Mouse (Mus musculus) hindbrain, embryonic 15.5 days (tissue): Measurements from ENCODE around the gene Zfp93. TPM values are rescaled to one million over a fixed set of nuclear protein-coding genes. Genes with fewer than 3 reads are reported as not detected.

Experiments
- ATAC-seq: fragments of 200-750 bp; cut with Nextera tagmentation; 2 replicates; pipeline ENCODE4 v1.8.0; 2017; ENCODE audit warnings: low read depth, moderate number of reproducible peaks, moderate TSS enrichment; ENCODE audit not compliant: low FRiP score
- H3K27ac ChIP-seq: fragments of 300-500 bp; sonication (generic); replicated peaks from 2 replicates; pipeline ENCODE4 v1.5.1; 2015; ENCODE audit warnings: mild to moderate bottlenecking, inconsistent platforms
- H3K27me3 ChIP-seq: fragments of 300-500 bp; sonication (generic); 2 replicates; pipeline ENCODE4 v1.6.1; 2015; ENCODE audit warnings: control low read depth, inconsistent platforms
- H3K36me3 ChIP-seq: fragments of 300-500 bp; sonication (generic); 2 replicates; pipeline ENCODE4 v1.6.1; 2015; ENCODE audit warnings: control low read depth, inconsistent platforms
- H3K4me1 ChIP-seq: fragments of 300-500 bp; sonication (generic); replicated peaks from 2 replicates; pipeline ENCODE4 v1.6.1; 2015; ENCODE audit warnings: control low read depth, inconsistent platforms
- H3K4me2 ChIP-seq: fragments of 300-500 bp; sonication (generic); 2 replicates; pipeline ENCODE4 v1.6.1; 2015; ENCODE audit warnings: moderate library complexity, mild to moderate bottlenecking, inconsistent platforms
- H3K4me3 ChIP-seq: fragments of 300-500 bp; sonication (generic); 2 replicates; pipeline ENCODE4 v1.5.1; 2015; ENCODE audit warnings: mild to moderate bottlenecking, inconsistent platforms
- H3K9ac ChIP-seq: fragments of 300-500 bp; sonication (generic); 2 replicates; pipeline ENCODE4 v1.6.1; 2015; ENCODE audit warnings: inconsistent platforms
- H3K9me3 ChIP-seq: fragments of 300-500 bp; sonication (generic); 2 replicates; pipeline ENCODE4 v1.6.1; 2016; ENCODE audit warnings: control low read depth, inconsistent platforms
- WGBS: fragments of 180-500 bp; shearing (Covaris S2); methylation state at CpG from one replicate; pipeline ENCODE4 v1.1.7; 2015; 5-methylcytosine and 5-hydroxymethylcytosine counted together
- polyA plus RNA-seq: library from polyadenylated mRNA; unstranded; fragments of >200 nt; fragmentation: Nextera tagmentation; extraction: Ambion mirVana; gene quantifications from 2 replicates; pipeline ENCODE4 v1.2.1, GENCODE M21; 2015

The Zfp93 gene
- polyA plus RNA-seq, 1 experiment from 2014 or later = 6.2 TPM

- Histone ChIP-seq H3K9ac (no peak overlapping the region), H3K9me3 (no peaks in the 10 kb centered on the region), H3K4me2 (no peak overlapping the region), H3K36me3 (peaks cover 59% of the 10 kb centered on the region), H3K27me3 (no peaks in the 10 kb centered on the region), H3K4me3 (no peak overlapping the region), H3K27ac (no peak overlapping the region), H3K4me1 (peaks cover 19% of the 10 kb centered on the region)
- 99% methylated on average over 7 of the region's 7 CpGs for WGBS
- no peak for ATAC-seq
These were observed 25.2 kb downstream of the Zfp93 start for GRCm38 (mm10) chr7:24295376-24295775.

- H3K36me3 ChIP-seq = peaks cover 51% of the 10 kb centered on the region
- no peak overlapping the region for H3K4me2 ChIP-seq
- peaks cover 26% of the 10 kb centered on the region for H3K4me1 ChIP-seq
- H3K9me3 ChIP-seq = no peaks in the 10 kb centered on the region
- H3K27ac ChIP-seq = no peak overlapping the region
- WGBS = 93% methylated on average over 7 of the region's 7 CpGs
- H3K4me3 ChIP-seq = no peak overlapping the region
- no peaks in the 10 kb centered on the region for H3K27me3 ChIP-seq
- ATAC-seq = no peak
- no peak overlapping the region for H3K9ac ChIP-seq
These were observed 26.2 kb downstream of the Zfp93 start for GRCm38 (mm10) chr7:24296386-24296785.

- Histone ChIP-seq H3K27me3 (no peaks in the 10 kb centered on the region), H3K27ac (0 out of 2 replicates have a peak overlapping the region, but pooled peaks have one; percentile 92), H3K4me2 (peak overlapping the region; percentile 88), H3K4me1 (peaks cover 26% of the 10 kb centered on the region), H3K9ac (0 out of 2 replicates have a peak overlapping the region, but pooled peaks have one; percentile 82), H3K36me3 (peaks cover 50% of the 10 kb centered on the region), H3K9me3 (no peaks in the 10 kb centered on the region), H3K4me3 (peak overlapping the region; percentile 78)
- 90% methylated on average over 15 of the region's 15 CpGs for WGBS
- ATAC-seq = no peak
These were observed 27.3 kb downstream of the Zfp93 start for GRCm38 (mm10) chr7:24297361-24298095.

GRCm38 (mm10) chr7:24298635-24298972 is 28.4 kb downstream of the Zfp93 start:
- Histone ChIP-seq H3K27ac (peak overlapping the region; percentile 92), H3K9ac (peak overlapping the region; percentile 82), H3K9me3 (no peaks in the 10 kb centered on the region), H3K36me3 (peaks cover 52% of the 10 kb centered on the region), H3K4me1 (peaks cover 26% of the 10 kb centered on the region), H3K27me3 (no peaks in the 10 kb centered on the region), H3K4me2 (peak overlapping the region; percentile 88), H3K4me3 (peak overlapping the region; percentile 78)
- 0% methylated on average over 12 of the region's 12 CpGs for WGBS
- peak; percentile 50 for ATAC-seq

GRCm38 (mm10) chr7:24298973-24299708 is 28.9 kb downstream of the Zfp93 start:
- peaks cover 26% of the 10 kb centered on the region for H3K4me1 ChIP-seq
- H3K4me3 ChIP-seq = peak overlapping the region; percentile 78
- H3K27ac ChIP-seq = peak overlapping the region; percentile 92
- H3K9me3 ChIP-seq = no peaks in the 10 kb centered on the region
- peaks cover 49% of the 10 kb centered on the region for H3K36me3 ChIP-seq
- peak overlapping the region; percentile 82 for H3K9ac ChIP-seq
- under 1% methylated on average over 46 of the region's 47 CpGs for WGBS
- H3K27me3 ChIP-seq = no peaks in the 10 kb centered on the region
- peak; percentile 92 for ATAC-seq
- peak overlapping the region; percentile 88 for H3K4me2 ChIP-seq

- Histone ChIP-seq H3K36me3 (peaks cover 41% of the 10 kb centered on the region), H3K27ac (peak overlapping the region; percentile 92), H3K4me2 (peak overlapping the region; percentile 88), H3K9me3 (no peaks in the 10 kb centered on the region), H3K27me3 (no peaks in the 10 kb centered on the region), H3K9ac (peak overlapping the region; percentile 82), H3K4me3 (peak overlapping the region; percentile 78), H3K4me1 (peaks cover 26% of the 10 kb centered on the region)
- under 1% methylated on average over 18 of the region's 18 CpGs for WGBS
- peak; percentile 53 for ATAC-seq
These were observed 29.7 kb downstream of the Zfp93 start for GRCm38 (mm10) chr7:24299823-24300481.

GRCm38 (mm10) chr7:24300771-24301282 is 30.6 kb downstream of the Zfp93 start, which contains the start of gene Zfp61:
Gene Zfp61, minus strand, starts transcription at chr7:24301232.
- peak; percentile 43; the same call in 1 of the 2 replicates for ATAC-seq

GRCm38 (mm10) chr7:24315726-24316566 is 45.7 kb downstream of the Zfp93 start:
- H3K4me3 ChIP-seq = peak overlapping the region; percentile 72
- no peak; the same call in 1 of the 2 replicates for ATAC-seq
- 28% methylated on average over 29 of the region's 29 CpGs for WGBS

More at GRCm38 (mm10) chr7:24300771-24301282, 30.6 kb downstream of the Zfp93 start, which contains the start of gene Zfp61:
- H3K4me1 ChIP-seq = peaks cover 26% of the 10 kb centered on the region
- H3K4me3 ChIP-seq = peak within 1 kb of the TSS; percentile 78
- no peaks in the 10 kb centered on the region for H3K9me3 ChIP-seq
- peak within 1 kb of the TSS; percentile 88 for H3K4me2 ChIP-seq
- H3K36me3 ChIP-seq = peaks cover 36% of the 10 kb centered on the region
- no peaks in the 10 kb centered on the region for H3K27me3 ChIP-seq
- H3K9ac ChIP-seq = peak within 1 kb of the TSS; percentile 82
- H3K27ac ChIP-seq = peak within 1 kb of the TSS; percentile 92
- 2% methylated on average over 13 of the region's 13 CpGs for WGBS

GRCm38 (mm10) chr7:24316567-24317092 is 46.4 kb downstream of the Zfp93 start, which contains the start of gene Zfp94:
Gene Zfp94, minus strand, starts transcription at chr7:24316666.
- ATAC-seq = peak; percentile 97
- H3K27ac ChIP-seq = peak within 1 kb of the TSS; percentile 87
- peak within 1 kb of the TSS; percentile 72 for H3K4me3 ChIP-seq
- peak within 1 kb of the TSS; percentile 73 for H3K9ac ChIP-seq
- H3K4me2 ChIP-seq = peak within 1 kb of the TSS; percentile 79
- no peaks in the 10 kb centered on the region for H3K9me3 ChIP-seq
- 1% methylated on average over 33 of the region's 33 CpGs for WGBS
- H3K36me3 ChIP-seq = peaks cover 5% of the 10 kb centered on the region; the same call in 1 of the 2 replicates
- H3K27me3 ChIP-seq = 0 out of 2 replicates have a peak, but pooled peaks cover 2% of the 10 kb centered on the region
- H3K4me1 ChIP-seq = peaks cover 17% of the 10 kb centered on the region

More at GRCm38 (mm10) chr7:24315726-24316566, 45.7 kb downstream of the Zfp93 start:
- Histone ChIP-seq H3K27me3 (0 out of 2 replicates have a peak, but pooled peaks cover 2% of the 10 kb centered on the region), H3K4me1 (peaks cover 17% of the 10 kb centered on the region), H3K9ac (peak overlapping the region; percentile 73), H3K27ac (peak overlapping the region; percentile 87), H3K9me3 (no peaks in the 10 kb centered on the region), H3K36me3 (peaks cover 12% of the 10 kb centered on the region), H3K4me2 (peak overlapping the region; percentile 79)

- ATAC-seq = no peak
- Histone ChIP-seq H3K4me1 (peaks cover 17% of the 10 kb centered on the region), H3K9me3 (no peaks in the 10 kb centered on the region), H3K36me3 (no peaks in the 10 kb centered on the region), H3K9ac (no peak overlapping the region), H3K27ac (no peak overlapping the region), H3K27me3 (0 out of 2 replicates have a peak, but pooled peaks cover 2% of the 10 kb centered on the region), H3K4me2 (no peak overlapping the region), H3K4me3 (no peak overlapping the region)
- 76% methylated on average over 6 of the region's 6 CpGs for WGBS
These were observed 48.7 kb downstream of the Zfp93 start for GRCm38 (mm10) chr7:24318942-24319341.
